Mouse (Mus musculus): Measurements from ENCODE around the gene Atp1b1. TPM values are rescaled to one million over a fixed set of nuclear protein-coding genes. Genes with fewer than 3 reads are reported as not detected.

Atp1b1 gene
- polyA plus RNA-seq, 1 experiment, result not detected

DNA sequence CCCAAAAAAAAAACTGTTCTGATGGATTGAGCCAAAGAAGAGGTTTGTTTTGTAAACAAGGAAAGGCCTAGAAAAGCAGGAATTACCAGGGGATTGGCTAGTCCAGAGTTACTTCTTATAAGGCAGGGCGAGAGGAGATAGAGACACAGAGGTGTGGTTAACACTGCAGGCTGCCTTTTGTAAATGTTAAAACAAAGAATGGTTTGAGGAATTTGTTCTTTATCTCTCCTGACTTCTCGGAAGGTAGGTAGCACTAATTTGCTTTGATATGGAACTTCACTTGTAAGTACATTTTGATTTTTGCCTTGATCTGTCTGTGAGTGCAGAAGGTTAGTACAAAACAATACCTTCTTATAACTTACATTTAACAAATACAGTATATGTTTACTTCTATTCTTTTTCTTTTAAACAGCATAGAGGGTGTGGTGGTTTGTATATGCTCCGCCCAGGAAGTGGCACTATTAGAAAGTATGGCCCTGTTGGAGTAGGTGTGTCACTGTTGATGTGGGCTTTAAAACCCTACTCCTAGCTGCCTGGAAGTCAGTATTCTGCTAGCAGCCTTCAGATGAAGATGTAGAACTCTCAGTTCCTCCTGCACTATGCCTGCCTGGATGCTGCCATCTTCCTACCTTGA, 31.9 kb upstream of the Atp1b1 start:
- Histone ChIP-seq H3K27me3 (ENCODE audit: control insufficient read depth) (no peaks in the 10 kb centered on the region), H3K4me1 (ENCODE audit: control insufficient read depth) (no peaks in the 10 kb centered on the region), H3K9me3 (ENCODE audit: control insufficient read depth, low read length) (no peaks in the 10 kb centered on the region), H3K36me3 (ENCODE audit: control insufficient read depth) (no peaks in the 10 kb centered on the region), H3K4me3 (replicated peaks) (no peak overlapping the region)
- no peak for TF ChIP-seq TAL1 (IDR thresholded peaks at IDR 0.05; ENCODE audit: low read length)
- TF ChIP-seq GATA1 (IDR thresholded peaks at IDR 0.05; ENCODE audit: low read length), result no peak

DNA sequence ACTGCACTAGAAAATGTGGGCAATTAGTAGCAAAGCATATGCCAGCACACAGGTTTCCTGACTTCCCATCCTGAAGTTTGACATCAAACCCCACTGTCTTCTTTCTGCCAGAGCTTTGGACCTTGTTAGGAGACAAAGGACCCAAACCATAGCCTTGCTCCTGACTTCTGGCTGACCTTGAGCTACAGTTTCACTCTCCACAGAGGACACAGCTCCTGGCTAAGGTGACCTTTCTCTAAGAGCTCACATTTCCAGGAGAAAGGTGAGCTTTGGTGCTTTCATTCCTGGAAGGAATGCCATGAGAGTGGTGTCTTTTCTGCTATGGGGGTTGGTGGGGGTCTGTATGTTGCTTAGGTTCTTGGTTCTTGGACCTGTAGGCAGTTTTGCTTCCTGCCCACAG, 25.6 kb upstream of the Atp1b1 start:
- H3K4me3 ChIP-seq (replicated peaks), result no peak overlapping the region
- H3K36me3 ChIP-seq (ENCODE audit: control insufficient read depth), result no peaks in the 10 kb centered on the region
- no peaks in the 10 kb centered on the region for H3K4me1 ChIP-seq (ENCODE audit: control insufficient read depth)
- TF ChIP-seq GATA1 (IDR thresholded peaks at IDR 0.05; ENCODE audit: low read length) (no peak), TAL1 (IDR thresholded peaks at IDR 0.05; ENCODE audit: low read length) (no peak)
- no peaks in the 10 kb centered on the region for H3K9me3 ChIP-seq (ENCODE audit: control insufficient read depth, low read length)
- H3K27me3 ChIP-seq (ENCODE audit: control insufficient read depth), result no peaks in the 10 kb centered on the region

DNA sequence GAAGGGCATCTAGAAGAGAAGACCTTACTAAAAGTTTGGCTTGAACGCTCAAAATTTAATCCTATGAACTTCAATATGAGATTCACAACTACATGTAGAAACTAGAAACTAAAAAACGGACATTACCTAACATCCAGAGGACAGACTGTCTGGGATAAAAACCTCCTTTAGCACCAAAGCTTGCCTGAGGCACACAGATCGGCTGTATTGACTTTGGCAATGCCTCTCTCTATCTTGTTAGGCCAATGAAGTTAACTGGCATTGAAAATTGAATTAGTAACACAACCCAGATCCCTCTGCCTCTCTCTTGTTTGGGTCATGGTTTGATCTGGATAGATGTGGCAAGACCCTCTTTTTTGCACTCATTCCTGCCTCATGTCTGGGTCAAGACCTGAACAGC, 24.7 kb upstream of the Atp1b1 start:
- H3K36me3 ChIP-seq (ENCODE audit: control insufficient read depth), result no peaks in the 10 kb centered on the region
- TF ChIP-seq TAL1 (IDR thresholded peaks at IDR 0.05; ENCODE audit: low read length) (no peak), GATA1 (IDR thresholded peaks at IDR 0.05; ENCODE audit: low read length) (no peak)
- no peaks in the 10 kb centered on the region for H3K27me3 ChIP-seq (ENCODE audit: control insufficient read depth)
- no peak overlapping the region for H3K4me3 ChIP-seq (replicated peaks)
- no peaks in the 10 kb centered on the region for H3K9me3 ChIP-seq (ENCODE audit: control insufficient read depth, low read length)
- no peaks in the 10 kb centered on the region for H3K4me1 ChIP-seq (ENCODE audit: control insufficient read depth)

DNA sequence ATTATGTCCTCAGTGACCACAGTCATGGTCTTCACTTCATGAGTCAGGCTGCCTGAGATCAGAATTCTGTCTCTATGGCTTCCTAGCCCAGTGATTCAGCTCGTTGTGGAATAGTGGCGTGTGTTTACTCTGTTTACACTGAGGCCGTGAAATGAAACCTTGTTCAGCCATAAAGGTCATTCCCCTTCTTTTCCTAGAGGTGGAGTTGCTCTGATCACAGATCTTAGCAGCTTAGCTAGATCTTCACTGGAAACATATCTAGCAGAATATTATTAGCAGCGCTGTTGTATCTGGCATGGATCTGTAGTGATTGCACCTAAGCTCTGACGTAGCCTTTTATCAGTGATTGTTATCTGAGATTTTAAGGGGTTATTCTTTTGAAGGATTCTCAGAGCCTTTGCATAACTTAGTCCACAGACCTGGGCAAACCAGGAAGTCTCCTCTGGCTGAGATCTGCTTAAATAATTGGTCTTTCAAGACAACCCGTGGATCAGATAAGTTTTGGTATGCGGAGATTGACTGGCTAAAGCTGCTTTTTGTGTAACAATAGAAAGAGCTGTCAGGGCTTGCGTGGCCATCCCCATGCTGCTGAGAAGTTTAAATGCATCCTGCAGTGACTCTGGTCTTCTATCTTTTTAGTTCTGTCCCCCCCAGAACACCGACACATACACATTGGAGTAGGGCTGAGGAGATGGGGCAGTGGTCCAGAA, 23.6 kb upstream of the Atp1b1 start:
- no peaks in the 10 kb centered on the region for H3K36me3 ChIP-seq (ENCODE audit: control insufficient read depth)
- no peaks in the 10 kb centered on the region for H3K9me3 ChIP-seq (ENCODE audit: control insufficient read depth, low read length)
- H3K4me1 ChIP-seq (ENCODE audit: control insufficient read depth), result no peaks in the 10 kb centered on the region
- TF ChIP-seq GATA1 (IDR thresholded peaks at IDR 0.05; ENCODE audit: low read length) (no peak), TAL1 (IDR thresholded peaks at IDR 0.05; ENCODE audit: low read length) (no peak)
- no peak overlapping the region for H3K4me3 ChIP-seq (replicated peaks)
- no peaks in the 10 kb centered on the region for H3K27me3 ChIP-seq (ENCODE audit: control insufficient read depth)

DNA sequence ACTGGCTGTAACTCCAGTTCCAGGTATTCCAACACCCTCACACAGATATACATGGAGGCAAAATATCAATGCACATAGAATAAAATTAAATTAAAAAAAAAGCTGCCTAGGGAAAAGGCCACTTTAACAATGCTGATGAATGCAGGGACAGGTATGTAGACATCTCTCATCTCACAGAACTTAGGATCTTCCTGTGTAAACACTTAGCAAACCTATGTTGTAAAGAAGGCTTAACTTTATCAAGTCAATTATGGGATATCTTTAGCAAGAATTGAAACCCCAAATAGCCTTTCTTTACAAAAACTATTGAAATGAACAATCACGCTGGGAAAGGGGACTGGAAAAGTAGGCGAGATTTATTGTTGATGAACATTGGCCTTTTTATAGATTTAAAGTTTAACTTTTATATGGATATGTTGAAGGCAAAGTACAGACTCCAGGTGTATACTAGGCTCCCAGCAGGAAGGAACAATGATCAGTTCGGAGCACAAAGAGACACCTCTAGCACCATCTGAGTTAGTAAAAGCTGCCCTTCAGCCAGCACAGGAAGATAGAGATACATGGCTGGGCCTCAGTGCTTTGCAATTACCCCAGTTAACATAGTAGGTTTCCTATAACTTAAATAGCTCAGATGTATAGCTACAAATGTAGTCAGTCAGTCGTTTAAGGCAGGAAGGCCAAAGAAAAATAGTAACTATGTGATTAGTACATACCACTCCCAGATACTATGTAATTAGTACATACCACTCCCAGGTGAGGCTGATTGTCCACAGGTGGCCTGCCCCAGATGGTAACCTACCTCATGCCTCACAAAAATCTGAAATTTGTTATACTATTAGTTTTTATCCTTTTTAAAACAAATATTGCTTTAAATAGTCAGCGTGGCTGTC, 22.8 kb upstream of the Atp1b1 start:
- no peaks in the 10 kb centered on the region for H3K4me1 ChIP-seq (ENCODE audit: control insufficient read depth)
- no peaks in the 10 kb centered on the region for H3K27me3 ChIP-seq (ENCODE audit: control insufficient read depth)
- H3K9me3 ChIP-seq (ENCODE audit: control insufficient read depth, low read length), result no peaks in the 10 kb centered on the region
- no peak overlapping the region for H3K4me3 ChIP-seq (replicated peaks)
- no peaks in the 10 kb centered on the region for H3K36me3 ChIP-seq (ENCODE audit: control insufficient read depth)
- TF ChIP-seq GATA1 (IDR thresholded peaks at IDR 0.05; ENCODE audit: low read length) (no peak), TAL1 (IDR thresholded peaks at IDR 0.05; ENCODE audit: low read length) (no peak)

DNA sequence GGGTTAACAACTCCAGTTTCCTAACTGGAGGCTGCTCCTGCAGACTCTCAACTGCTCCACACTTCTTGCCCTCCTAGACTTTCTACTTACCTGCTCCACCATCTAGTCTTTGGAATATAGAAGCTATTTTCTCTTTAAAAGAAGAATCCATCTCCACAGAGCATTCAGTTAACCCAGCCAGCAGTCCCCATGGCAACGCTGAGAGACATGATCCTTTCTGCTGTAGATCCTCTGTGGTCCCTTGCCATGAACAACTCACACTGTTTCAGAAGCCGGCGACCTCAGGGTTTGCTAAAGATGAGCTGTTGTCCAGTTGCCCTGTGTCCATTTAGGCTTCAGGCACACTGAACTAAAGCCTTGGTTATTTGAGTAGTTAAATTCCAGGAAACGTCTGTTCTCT, 17.7 kb upstream of the Atp1b1 start:
- Histone ChIP-seq H3K4me3 (replicated peaks) (no peak overlapping the region), H3K36me3 (ENCODE audit: control insufficient read depth) (no peaks in the 10 kb centered on the region), H3K9me3 (ENCODE audit: control insufficient read depth, low read length) (no peaks in the 10 kb centered on the region), H3K27me3 (ENCODE audit: control insufficient read depth) (no peaks in the 10 kb centered on the region), H3K4me1 (ENCODE audit: control insufficient read depth) (no peaks in the 10 kb centered on the region)
- TF ChIP-seq TAL1 (IDR thresholded peaks at IDR 0.05; ENCODE audit: low read length) (no peak), GATA1 (IDR thresholded peaks at IDR 0.05; ENCODE audit: low read length) (no peak)

DNA sequence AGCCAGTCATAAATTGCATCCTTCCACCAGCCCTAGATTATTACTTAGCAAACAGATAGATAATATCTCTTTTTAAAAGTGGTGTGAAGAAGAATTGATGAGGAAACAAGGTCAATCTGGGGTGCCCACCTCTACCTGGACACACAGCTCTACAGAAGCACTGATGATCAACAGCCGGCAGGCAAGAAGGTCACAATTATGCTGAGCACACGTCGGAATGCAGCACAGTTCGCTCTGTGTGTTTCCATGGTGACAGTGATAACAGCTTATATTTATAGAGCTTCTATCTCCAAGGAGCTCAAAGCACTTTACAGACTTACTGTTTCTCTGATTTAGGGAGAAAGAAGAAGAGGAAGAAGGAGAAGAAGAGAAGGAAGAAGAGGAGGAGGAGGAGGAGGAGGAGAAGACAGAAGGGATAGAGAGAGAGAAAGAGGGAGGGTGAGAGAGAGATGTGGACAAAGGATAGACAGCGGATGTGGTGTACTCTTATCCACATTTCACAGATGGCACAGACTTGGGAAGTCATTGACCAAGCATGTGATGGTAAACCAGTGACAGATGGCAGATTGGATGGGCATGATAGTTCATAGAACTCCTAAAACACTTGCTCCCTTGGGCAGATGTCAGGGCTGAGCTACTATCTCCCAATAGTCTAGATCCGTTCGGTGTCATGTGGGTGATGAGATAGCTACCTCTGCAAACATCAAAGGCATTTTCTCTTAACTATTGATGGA, 16.8 kb upstream of the Atp1b1 start:
- no peaks in the 10 kb centered on the region for H3K4me1 ChIP-seq (ENCODE audit: control insufficient read depth)
- H3K9me3 ChIP-seq (ENCODE audit: control insufficient read depth, low read length), result no peaks in the 10 kb centered on the region
- H3K4me3 ChIP-seq (replicated peaks), result no peak overlapping the region
- no peaks in the 10 kb centered on the region for H3K36me3 ChIP-seq (ENCODE audit: control insufficient read depth)
- TF ChIP-seq TAL1 (IDR thresholded peaks at IDR 0.05; ENCODE audit: low read length) (no peak), GATA1 (IDR thresholded peaks at IDR 0.05; ENCODE audit: low read length) (no peak)
- H3K27me3 ChIP-seq (ENCODE audit: control insufficient read depth), result no peaks in the 10 kb centered on the region

DNA sequence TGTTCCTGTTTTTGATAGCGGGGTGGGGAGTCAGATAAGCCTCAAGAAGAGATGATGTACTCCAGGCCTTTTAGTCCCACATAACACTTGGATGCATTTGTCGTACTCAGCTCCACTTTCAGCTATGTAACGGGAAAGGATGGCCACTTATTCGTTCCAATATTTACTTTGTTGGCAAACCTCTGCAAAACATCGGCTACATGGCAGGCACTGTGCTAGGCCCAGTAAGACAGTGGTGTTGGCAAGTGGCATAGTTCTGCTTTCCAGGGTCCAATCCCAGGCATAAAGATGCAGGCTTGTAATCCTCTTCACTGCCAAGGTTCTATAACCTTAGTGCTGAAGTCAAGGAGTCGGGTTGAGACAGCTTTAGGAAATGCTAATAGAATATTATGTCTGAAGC, 16.2 kb upstream of the Atp1b1 start:
- no peaks in the 10 kb centered on the region for H3K4me1 ChIP-seq (ENCODE audit: control insufficient read depth)
- no peaks in the 10 kb centered on the region for H3K36me3 ChIP-seq (ENCODE audit: control insufficient read depth)
- no peaks in the 10 kb centered on the region for H3K9me3 ChIP-seq (ENCODE audit: control insufficient read depth, low read length)
- H3K27me3 ChIP-seq (ENCODE audit: control insufficient read depth), result no peaks in the 10 kb centered on the region
- TF ChIP-seq GATA1 (IDR thresholded peaks at IDR 0.05; ENCODE audit: low read length), result no peak
- no peak for TF ChIP-seq TAL1 (IDR thresholded peaks at IDR 0.05; ENCODE audit: low read length)
- no peak overlapping the region for H3K4me3 ChIP-seq (replicated peaks)
